Mouse (Mus musculus) liver, embryonic 14.5 days (tissue): Measurements from ENCODE around the gene Acvr1b.

Source experiments
- CTCF ChIP-seq: IDR thresholded peaks from 2 replicates; pipeline ENCODE4 v1.5.1; 2016; ENCODE audit warnings: antibody characterized with exemption, low read depth, control low read depth
- EP300 ChIP-seq: IDR thresholded peaks from 2 replicates; pipeline ENCODE4 v1.6.1; 2016; ENCODE audit warnings: antibody characterized with exemption, low read depth

- TF ChIP-seq CTCF (no peak), EP300 (no peak)
Observed at GRCm38 (mm10) chr15:101204781-101205180, 30.9 kb downstream of the Acvr1b start.
